Mouse (Mus musculus): ENCODE data around the gene Tdrkh. TPM values are rescaled to one million over a fixed set of nuclear protein-coding genes. Genes with fewer than 3 reads are reported as not detected.

The Tdrkh gene
- polyA plus RNA-seq, 1 experiment, result not detected

DNA sequence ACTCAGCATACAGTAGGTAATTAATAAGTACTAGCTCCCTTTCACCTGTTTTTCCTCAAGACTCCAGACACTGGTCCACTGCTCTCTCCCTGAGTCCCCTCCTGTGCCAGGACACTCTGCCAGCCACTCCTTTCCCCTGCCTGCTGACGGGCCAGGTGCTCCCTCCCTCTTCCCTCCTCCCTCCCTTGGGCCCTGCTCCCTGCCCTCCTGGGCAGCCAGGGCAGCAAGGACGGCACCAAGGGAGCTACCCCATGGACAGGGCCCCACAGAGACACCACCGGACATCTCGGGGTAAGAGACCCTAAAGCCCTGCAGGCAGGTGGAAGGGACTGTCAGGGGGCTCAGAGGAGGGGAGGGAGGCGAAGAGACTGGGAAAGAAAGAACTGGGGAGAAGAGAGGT lies 40.4 kb upstream of the Tdrkh start, which contains the start of gene Rorc:
Gene Rorc, plus strand, starts transcription at position 154 of the 400 bp plus-strand sequence.
- 46% methylated on average over 5 of the region's 5 CpGs for WGBS
- H3K4me3 ChIP-seq (ENCODE audit: insufficient read depth, low read depth, low read length), result 0 out of 2 replicates have a peak within 1 kb of the TSS, but pooled peaks have one; percentile 18
- no peak within 1 kb of the TSS for H3K27ac ChIP-seq (ENCODE audit: insufficient read depth, low read depth, low read length)

GRCm38 (mm10) chr3:94373090-94373489 lies 40.0 kb upstream of the Tdrkh start:
- 11% methylated on average over 10 of the region's 10 CpGs for WGBS
- H3K4me1 ChIP-seq (ENCODE audit: control insufficient read depth, insufficient read depth, low read length), result peaks cover 17% of the 10 kb centered on the region
- TF ChIP-seq POLR2A (IDR thresholded peaks at IDR 0.05; ENCODE audit: insufficient read depth, low read depth, low read length) (no peak), CTCF (IDR thresholded peaks at IDR 0.05; ENCODE audit: insufficient read depth, low read depth, low read length) (no peak)
- H3K4me3 ChIP-seq (ENCODE audit: insufficient read depth, low read depth, low read length), result no peak overlapping the region
- no peak overlapping the region for H3K27ac ChIP-seq (ENCODE audit: insufficient read depth, low read depth, low read length)

More for the DNA sequence above, 40.4 kb upstream of the Tdrkh start, which contains the start of gene Rorc:
- H3K4me1 ChIP-seq (ENCODE audit: control insufficient read depth, insufficient read depth, low read length), result peaks cover 17% of the 10 kb centered on the region
- no peak for TF ChIP-seq POLR2A (IDR thresholded peaks at IDR 0.05; ENCODE audit: insufficient read depth, low read depth, low read length)
- no peak for TF ChIP-seq CTCF (IDR thresholded peaks at IDR 0.05; ENCODE audit: insufficient read depth, low read depth, low read length)

- Histone ChIP-seq H3K4me3 (ENCODE audit: insufficient read depth, low read depth, low read length) (no peak overlapping the region), H3K4me1 (ENCODE audit: control insufficient read depth, insufficient read depth, low read length) (peaks cover 17% of the 10 kb centered on the region), H3K27ac (ENCODE audit: insufficient read depth, low read depth, low read length) (no peak overlapping the region)
- 5% methylated on average over 5 of the region's 5 CpGs for WGBS
- TF ChIP-seq POLR2A (IDR thresholded peaks at IDR 0.05; ENCODE audit: insufficient read depth, low read depth, low read length) (no peak), CTCF (IDR thresholded peaks at IDR 0.05; ENCODE audit: insufficient read depth, low read depth, low read length) (no peak)
These were observed 39.5 kb upstream of the Tdrkh start for GRCm38 (mm10) chr3:94373597-94374011.

DNA sequence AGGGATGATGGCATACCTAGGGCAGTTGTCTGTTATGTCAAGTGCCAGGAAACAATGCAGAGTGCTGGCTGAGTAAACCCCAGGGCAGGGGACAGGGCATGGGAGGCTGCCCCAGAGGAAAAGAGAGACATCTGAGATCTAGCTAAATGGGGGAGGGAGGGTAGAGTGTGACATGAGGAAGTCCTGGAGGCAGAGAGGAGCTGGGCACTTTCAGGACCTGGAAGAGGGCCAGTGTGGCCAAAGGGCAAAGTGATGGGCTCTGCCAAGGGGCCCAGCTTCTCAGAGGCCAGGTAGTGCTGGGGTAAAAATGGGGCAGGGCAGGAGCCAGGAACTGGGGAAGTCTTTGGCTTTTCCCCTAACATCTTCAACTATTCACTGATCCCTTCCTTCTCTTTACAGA lies 38.4 kb upstream of the Tdrkh start:
- H3K4me3 ChIP-seq (ENCODE audit: insufficient read depth, low read depth, low read length), result no peak overlapping the region
- no peak overlapping the region for H3K27ac ChIP-seq (ENCODE audit: insufficient read depth, low read depth, low read length)
- TF ChIP-seq CTCF (IDR thresholded peaks at IDR 0.05; ENCODE audit: insufficient read depth, low read depth, low read length) (no peak), POLR2A (IDR thresholded peaks at IDR 0.05; ENCODE audit: insufficient read depth, low read depth, low read length) (no peak)
- H3K4me1 ChIP-seq (ENCODE audit: control insufficient read depth, insufficient read depth, low read length), result peaks cover 17% of the 10 kb centered on the region

- WGBS, result 88% methylated on average over 2 of the region's 2 CpGs
- TF ChIP-seq CTCF (IDR thresholded peaks at IDR 0.05; ENCODE audit: insufficient read depth, low read depth, low read length), result no peak
- TF ChIP-seq POLR2A (IDR thresholded peaks at IDR 0.05; ENCODE audit: insufficient read depth, low read depth, low read length), result no peak
- no peak overlapping the region for H3K4me3 ChIP-seq (ENCODE audit: insufficient read depth, low read depth, low read length)
- H3K27ac ChIP-seq (ENCODE audit: insufficient read depth, low read depth, low read length), result no peak overlapping the region
- peaks cover 21% of the 10 kb centered on the region for H3K4me1 ChIP-seq (ENCODE audit: control insufficient read depth, insufficient read depth, low read length)
These were observed 37.9 kb upstream of the Tdrkh start for GRCm38 (mm10) chr3:94375146-94375545.

DNA sequence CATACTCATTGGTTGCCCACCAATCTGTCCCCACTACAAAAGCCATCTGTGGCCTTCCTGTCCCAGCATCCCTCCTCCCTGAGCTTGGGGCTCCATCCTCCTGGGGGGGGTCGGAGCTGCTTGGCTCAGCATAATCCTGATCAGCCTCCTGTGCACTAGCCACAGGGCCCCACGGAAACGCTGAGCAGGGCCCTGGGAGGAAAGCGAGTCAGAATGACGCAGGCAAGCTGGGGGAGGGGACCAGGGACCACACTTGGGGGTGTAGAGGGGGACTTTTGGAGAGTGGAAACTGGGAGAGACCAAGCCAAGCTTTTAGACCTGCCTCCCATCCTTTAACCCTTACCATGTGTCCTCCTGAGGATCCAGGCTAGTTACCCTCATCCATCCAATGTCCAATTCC lies 37.2 kb upstream of the Tdrkh start:
- no peak overlapping the region for H3K27ac ChIP-seq (ENCODE audit: insufficient read depth, low read depth, low read length)
- H3K4me1 ChIP-seq (ENCODE audit: control insufficient read depth, insufficient read depth, low read length), result peaks cover 28% of the 10 kb centered on the region
- WGBS, result 73% methylated on average over 5 of the region's 5 CpGs
- H3K4me3 ChIP-seq (ENCODE audit: insufficient read depth, low read depth, low read length), result no peak overlapping the region
- no peak for TF ChIP-seq POLR2A (IDR thresholded peaks at IDR 0.05; ENCODE audit: insufficient read depth, low read depth, low read length)
- no peak for TF ChIP-seq CTCF (IDR thresholded peaks at IDR 0.05; ENCODE audit: insufficient read depth, low read depth, low read length)

DNA sequence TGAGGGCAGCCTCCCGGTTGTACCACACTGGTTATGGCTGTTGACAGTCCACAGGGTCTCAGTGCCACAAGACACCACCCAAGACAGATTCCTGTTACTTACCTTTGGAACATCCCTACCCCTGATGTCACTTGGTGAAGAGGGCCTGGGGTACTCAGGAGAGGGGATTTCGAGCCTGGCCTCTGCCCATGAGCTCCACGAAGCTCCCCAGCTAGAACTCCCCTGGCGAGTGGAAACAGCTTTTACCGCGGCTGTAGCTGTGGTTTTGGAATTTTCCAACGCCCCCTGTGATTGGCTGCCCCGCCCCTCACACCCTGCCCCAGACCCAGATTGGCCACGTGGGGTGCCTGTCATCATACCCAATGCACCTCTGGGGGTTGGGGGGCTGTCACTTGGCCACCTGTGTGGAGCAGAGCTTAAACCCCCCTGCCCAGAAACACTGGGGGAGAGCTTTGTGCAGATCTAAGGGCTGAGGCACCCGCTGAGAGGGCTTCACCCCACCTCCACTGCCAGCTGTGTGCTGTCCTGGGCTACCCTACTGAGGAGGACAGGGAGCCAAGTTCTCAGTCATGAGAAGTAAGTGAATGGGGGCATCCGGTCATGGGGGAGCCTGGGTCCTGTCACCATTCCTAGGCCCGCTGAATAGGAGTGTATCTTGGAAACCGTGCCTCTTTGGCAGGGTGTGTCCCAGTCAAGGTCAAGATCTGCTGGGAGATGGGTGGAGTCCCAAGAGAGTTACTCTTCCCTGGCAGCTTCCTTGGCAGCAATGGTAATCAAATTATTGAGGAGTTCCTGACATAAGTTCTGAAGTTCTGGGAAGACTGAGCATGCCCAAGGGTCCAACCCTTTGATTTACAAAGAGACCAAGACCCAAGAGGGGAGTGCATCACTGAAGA lies 35.8 kb upstream of the Tdrkh start:
- no peak for TF ChIP-seq CTCF (IDR thresholded peaks at IDR 0.05; ENCODE audit: insufficient read depth, low read depth, low read length)
- no peak for TF ChIP-seq POLR2A (IDR thresholded peaks at IDR 0.05; ENCODE audit: insufficient read depth, low read depth, low read length)
- H3K4me1 ChIP-seq (ENCODE audit: control insufficient read depth, insufficient read depth, low read length), result peaks cover 23% of the 10 kb centered on the region
- 50% methylated on average over 13 of the region's 13 CpGs for WGBS
- no peak overlapping the region for H3K27ac ChIP-seq (ENCODE audit: insufficient read depth, low read depth, low read length)
- H3K4me3 ChIP-seq (ENCODE audit: insufficient read depth, low read depth, low read length), result no peak overlapping the region; the same call in 1 of the 2 replicates

GRCm38 (mm10) chr3:94379831-94380510 lies 33.1 kb upstream of the Tdrkh start:
- 24% methylated on average over 9 of the region's 9 CpGs for WGBS
- peaks cover 11% of the 10 kb centered on the region for H3K4me1 ChIP-seq (ENCODE audit: control insufficient read depth, insufficient read depth, low read length)
- TF ChIP-seq CTCF (IDR thresholded peaks at IDR 0.05; ENCODE audit: insufficient read depth, low read depth, low read length) (no peak), POLR2A (IDR thresholded peaks at IDR 0.05; ENCODE audit: insufficient read depth, low read depth, low read length) (no peak)
- no peak overlapping the region for H3K27ac ChIP-seq (ENCODE audit: insufficient read depth, low read depth, low read length)
- H3K4me3 ChIP-seq (ENCODE audit: insufficient read depth, low read depth, low read length), result no peak overlapping the region

- no peak for TF ChIP-seq POLR2A (IDR thresholded peaks at IDR 0.05; ENCODE audit: insufficient read depth, low read depth, low read length)
- no peak for TF ChIP-seq CTCF (IDR thresholded peaks at IDR 0.05; ENCODE audit: insufficient read depth, low read depth, low read length)
- 56% methylated on average over 5 of the region's 5 CpGs for WGBS
- peaks cover 11% of the 10 kb centered on the region for H3K4me1 ChIP-seq (ENCODE audit: control insufficient read depth, insufficient read depth, low read length)
- H3K27ac ChIP-seq (ENCODE audit: insufficient read depth, low read depth, low read length), result no peak overlapping the region
- H3K4me3 ChIP-seq (ENCODE audit: insufficient read depth, low read depth, low read length), result no peak overlapping the region
These were observed 30.8 kb upstream of the Tdrkh start for GRCm38 (mm10) chr3:94382308-94382707.

All from olfactory bulb, adult 2 months (tissue).